Mouse (Mus musculus) gastrocnemius, adult 2 months (tissue): ENCODE measurements around the gene Zfp777. TPM values are rescaled to one million over a fixed set of nuclear protein-coding genes. Genes with fewer than 3 reads are reported as not detected.

ENCODE experiments used
- DNase-seq: peaks from one replicate; pipeline ENCODE4 v3.0.0; 2022
- H3K27ac ChIP-seq: fragments of 200-600 bp; 2 replicates; pipeline ENCODE4 v1.8.1; 2022; ENCODE audit warnings: mild to moderate bottlenecking
- H3K4me3 ChIP-seq: fragments of 200-600 bp; 2 replicates; pipeline ENCODE4 v1.8.1; 2022; ENCODE audit warnings: mild to moderate bottlenecking, moderate library complexity
- CTCF ChIP-seq: fragments of 200-600 bp; IDR thresholded peaks from 2 replicates; pipeline ENCODE4 v1.8.1; 2022; ENCODE audit warnings: antibody characterized with exemption, mild to moderate bottlenecking, moderate library complexity
- intact Hi-C: fragments of 180-260 bp; cut with DNase I; formaldehyde crosslinking; loops from one replicate; pipeline ENCODE4 v1.15.1; 2025
- long read RNA-seq, 2 experiments: library from polyadenylated mRNA; stranded (forward); transcript quantifications; one replicate each; pipeline ENCODE4 v2.0.0; 2021
- total RNA-seq, 2 experiments: library from RNA; stranded (reverse); gene quantifications; 2 replicates each; pipeline ENCODE4 v1.2.3; 2021

Gene Zfp777
- total RNA-seq = 10 to 100 TPM; 18.3 to 20.4 TPM
- long read RNA-seq, experiment 1, transcript Zfp777-202 (6 exons, 3,111 nt) = major isoform, 14 of 27 reads
- long read RNA-seq, experiment 1, partial matches to known transcripts = 1 of 27 reads
- long read RNA-seq, experiment 1, other reads (novel, unspliced or antisense) = 11 of 27 reads
- long read RNA-seq, experiment 2, transcript Zfp777-202 (6 exons, 3,111 nt) = major isoform, 25 of 45 reads
- long read RNA-seq, experiment 2, partial matches to known transcripts = 3 of 45 reads
- long read RNA-seq, experiment 2, other reads (novel, unspliced or antisense) = 17 of 45 reads

DNA sequence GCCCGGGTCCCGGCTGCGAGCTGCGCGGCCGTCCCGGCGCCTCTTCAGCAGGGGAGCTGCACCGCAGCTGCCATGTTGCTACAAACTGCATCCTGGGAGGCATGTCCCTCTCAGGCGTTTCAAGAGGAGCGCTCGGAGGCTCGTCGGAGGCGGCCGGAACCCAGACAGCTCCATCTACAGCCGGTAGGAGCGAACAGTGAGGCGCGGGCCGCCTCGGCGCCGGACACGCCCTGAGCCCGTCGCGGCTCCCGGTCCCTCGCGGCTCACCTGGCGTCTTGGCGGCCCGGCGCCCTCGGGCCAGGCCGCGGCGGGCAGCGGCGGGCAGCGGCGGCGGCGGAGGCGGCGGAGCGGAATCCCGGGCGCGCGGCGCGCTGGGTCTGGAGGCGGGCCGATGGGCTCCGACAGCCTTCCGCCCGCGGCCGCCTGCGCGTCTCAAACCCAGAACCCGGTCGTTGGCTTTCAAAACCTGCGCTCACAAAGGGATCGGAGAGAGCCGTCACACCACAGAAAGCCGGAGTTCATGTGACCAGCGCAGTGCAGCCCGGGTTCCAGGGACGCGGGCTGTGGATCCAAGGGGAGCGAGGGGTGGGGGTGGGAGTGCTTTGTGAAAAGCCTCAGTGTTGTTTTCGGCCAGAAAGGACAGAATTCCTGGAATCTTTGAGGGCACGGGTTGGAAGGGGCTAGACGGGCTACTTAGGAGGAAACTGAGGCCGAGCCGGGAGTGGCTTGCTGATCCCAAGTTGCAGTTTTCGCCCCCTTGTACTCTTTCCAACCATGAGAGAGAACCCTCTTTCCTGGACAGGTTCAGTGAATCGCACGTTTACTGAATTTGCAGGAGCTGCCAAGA lies at the start of gene Zfp777:
Gene Zfp777, minus strand, starts transcription at position 486 of the 847 bp plus-strand sequence.
- peak within 1 kb of the TSS; percentile 84 for H3K27ac ChIP-seq
- intact Hi-C loops = no loop called here
- H3K4me3 ChIP-seq = peak within 1 kb of the TSS; percentile 87
- peak; percentile 90 for DNase-seq
- TF ChIP-seq CTCF = peak; percentile 72

GRCm38 (mm10) chr6:48086957-48087715 lies 38.4 kb upstream of the Zfp777 start:
- peak overlapping the region; percentile 90 for H3K4me3 ChIP-seq
- no peak overlapping the region for H3K27ac ChIP-seq
- DNase-seq = no peak
- TF ChIP-seq CTCF = 0 out of 2 replicates have a peak, but pooled peaks have one; percentile 15
- intact Hi-C loops = loop anchor here (5.0 to 10.0 kb wide), 3 partner anchors 70 to 308 kb away; partner anchors contain the start of genes Krba1 and Zfp398

GRCm38 (mm10) chr6:48086471-48086878 lies 37.8 kb upstream of the Zfp777 start, which contains the start of gene Zfp746:
Gene Zfp746, minus strand, starts transcription at chr6:48086593.
- peak; percentile 92 for TF ChIP-seq CTCF
- H3K4me3 ChIP-seq = peak within 1 kb of the TSS; percentile 90
- DNase-seq = peak; percentile 96
- intact Hi-C loops = loop anchor here (5.0 to 10.0 kb wide), 3 partner anchors 69 to 308 kb away; partner anchors contain the start of genes Krba1 and Zfp398
- peak within 1 kb of the TSS; percentile 91 for H3K27ac ChIP-seq

DNA sequence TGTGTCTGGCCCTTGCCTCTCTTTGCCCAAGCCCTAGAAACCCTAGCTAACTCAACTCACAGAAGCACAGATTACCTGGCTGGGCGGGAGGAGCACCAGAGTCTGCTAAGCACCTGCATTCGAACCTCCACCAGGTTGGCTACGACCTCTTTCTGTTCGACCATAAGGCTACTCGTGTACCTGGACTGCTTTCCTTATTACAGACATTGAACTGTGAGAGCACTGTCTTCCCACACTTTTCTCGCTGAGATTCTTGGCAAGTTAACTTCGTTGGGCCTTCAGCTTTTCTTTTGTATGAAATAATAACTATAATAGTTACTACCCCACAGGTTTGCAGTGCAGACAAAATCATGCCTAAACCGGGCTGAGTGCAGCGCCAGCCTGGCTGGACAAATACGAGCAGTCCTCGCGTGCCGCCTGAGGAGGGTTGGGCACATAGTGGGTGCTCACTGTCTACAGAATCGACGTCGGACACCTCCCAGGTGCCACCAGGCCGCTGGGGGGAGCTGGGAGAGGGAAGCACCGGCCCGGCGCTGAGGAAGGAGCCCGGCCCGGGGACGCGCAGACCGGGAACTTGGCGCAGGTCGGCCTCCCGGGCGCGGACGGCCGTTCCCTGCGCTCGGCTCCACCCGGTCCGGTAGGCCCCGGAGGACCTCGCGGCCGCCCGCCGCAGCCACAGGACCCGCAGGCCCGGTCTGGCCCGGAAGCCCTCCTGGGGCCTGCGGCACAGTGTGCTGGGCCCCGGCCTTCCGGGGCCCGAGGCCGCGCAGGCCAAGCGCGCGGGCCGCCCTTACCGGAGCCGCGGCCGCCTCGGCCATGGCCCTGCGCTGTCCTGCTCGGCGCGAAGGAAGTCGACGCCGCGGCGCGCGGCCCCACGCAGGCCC lies 37.1 kb upstream of the Zfp777 start:
- intact Hi-C loops = loop anchor here (5.0 to 10.0 kb wide), 3 partner anchors 68 to 309 kb away; partner anchors contain the start of genes Krba1 and Zfp398
- peak; percentile 84 for DNase-seq
- peak; percentile 49 for TF ChIP-seq CTCF
- H3K4me3 ChIP-seq = peak overlapping the region; percentile 90
- peak overlapping the region; percentile 91 for H3K27ac ChIP-seq

DNA sequence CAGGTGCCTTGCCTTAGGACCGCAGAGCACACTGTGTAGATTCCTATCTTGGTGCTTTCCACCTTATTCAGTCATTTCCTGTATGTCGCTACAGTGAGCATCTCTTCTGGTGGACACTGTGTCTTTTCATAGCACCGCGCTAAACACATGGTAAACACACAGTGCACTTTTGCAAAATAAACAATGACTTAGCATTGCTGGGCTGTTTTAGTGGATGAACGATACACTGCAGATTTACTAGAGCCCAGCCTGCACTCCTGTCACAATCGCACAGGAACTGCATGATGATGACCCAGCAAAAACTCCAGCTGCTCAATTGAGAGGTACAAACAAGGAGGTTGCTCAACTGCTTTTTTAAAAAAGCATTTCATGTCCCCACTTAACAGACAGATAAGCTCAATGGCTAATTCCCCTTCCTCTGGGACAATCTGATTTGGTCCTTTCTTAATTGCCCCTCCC lies 35.1 kb upstream of the Zfp777 start:
- DNase-seq = no peak
- Histone ChIP-seq H3K27ac (no peak overlapping the region), H3K4me3 (no peak overlapping the region)
- TF ChIP-seq CTCF = no peak
- intact Hi-C loops = loop anchor here (5.0 to 10.0 kb wide), 2 partner anchors 56 to 311 kb away; partner anchors contain the start of gene Krba1

DNA sequence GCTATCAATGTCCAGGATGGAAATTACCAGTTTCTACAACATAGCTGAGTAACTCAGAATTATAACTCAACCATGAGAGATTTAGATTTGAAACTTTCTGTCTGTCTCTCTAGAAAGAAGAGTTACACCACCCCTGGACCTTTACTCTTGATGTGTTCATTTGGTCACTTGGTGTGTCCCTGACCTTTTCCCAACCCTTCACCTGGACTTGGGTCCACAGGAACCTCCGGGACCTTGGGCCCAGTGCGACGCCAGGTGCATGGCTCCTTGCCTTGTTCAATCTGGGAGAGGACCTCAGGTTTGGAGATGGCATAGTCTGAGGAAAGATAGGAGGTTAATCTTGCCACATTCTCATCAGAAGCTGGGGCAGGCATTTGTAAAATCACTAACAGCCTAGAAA lies 33.2 kb upstream of the Zfp777 start:
- no peak for TF ChIP-seq CTCF
- DNase-seq = no peak
- H3K27ac ChIP-seq = peak overlapping the region; percentile 44; the same call in 1 of the 2 replicates
- no peak overlapping the region for H3K4me3 ChIP-seq
- intact Hi-C loops = loop anchor here (5.0 to 10.0 kb wide), 2 partner anchors 55 to 313 kb away; partner anchors contain the start of gene Krba1

DNA sequence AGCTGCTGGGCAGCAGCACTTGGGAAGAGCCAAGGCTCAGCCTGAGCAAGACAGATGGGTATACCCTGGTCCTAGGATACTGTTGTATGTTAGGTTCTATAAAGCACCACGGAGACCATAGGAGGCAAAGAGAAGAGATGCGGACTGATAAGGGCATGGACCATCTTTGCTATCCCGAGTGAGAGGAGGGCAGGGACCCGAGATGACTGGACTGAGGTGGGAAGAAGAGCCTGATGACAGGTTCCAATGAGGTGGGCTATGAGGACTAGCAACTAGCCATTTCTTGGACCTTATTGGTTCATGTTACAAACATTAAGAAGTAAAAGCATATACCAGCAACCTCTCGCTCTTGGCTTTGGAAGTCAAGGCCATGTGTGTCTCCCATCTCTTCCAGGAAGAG lies 32.3 kb upstream of the Zfp777 start:
- H3K4me3 ChIP-seq = no peak overlapping the region
- no peak for TF ChIP-seq CTCF
- DNase-seq = no peak
- peak overlapping the region; percentile 44; the same call in 1 of the 2 replicates for H3K27ac ChIP-seq
- intact Hi-C loops = loop anchor here (5.0 to 10.0 kb wide), 2 partner anchors 54 to 314 kb away; partner anchors contain the start of gene Krba1

- Histone ChIP-seq H3K27ac (peak overlapping the region; percentile 61), H3K4me3 (peak overlapping the region; percentile 50)
- intact Hi-C loops = no loop called here
- DNase-seq = no peak
- TF ChIP-seq CTCF = no peak
These were observed 24.6 kb upstream of the Zfp777 start for GRCm38 (mm10) chr6:48073316-48073715.

DNA sequence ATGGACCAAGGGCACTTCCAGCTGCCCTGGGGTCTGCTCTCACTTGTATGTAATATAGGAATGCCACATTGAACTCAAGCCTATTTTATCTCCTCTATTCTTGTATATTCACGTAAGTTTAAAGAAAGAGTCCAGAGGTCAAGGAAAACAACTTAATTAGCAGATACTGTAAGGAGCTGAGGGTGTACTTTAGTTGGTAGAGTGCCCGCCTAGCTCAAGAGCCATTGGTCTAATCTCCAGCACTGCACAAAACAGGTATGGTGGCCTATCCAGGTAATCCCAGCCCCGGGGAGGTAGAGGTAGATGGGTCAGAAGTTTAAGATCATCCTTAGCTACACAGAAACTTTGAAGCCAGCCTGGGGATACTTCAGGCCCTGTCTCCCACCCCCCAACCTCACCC lies 18.8 kb upstream of the Zfp777 start:
- intact Hi-C loops = no loop called here
- DNase-seq = no peak
- no peak for TF ChIP-seq CTCF
- no peak overlapping the region for H3K27ac ChIP-seq
- H3K4me3 ChIP-seq = no peak overlapping the region

GRCm38 (mm10) chr6:48065587-48066075 lies 16.9 kb upstream of the Zfp777 start:
- intact Hi-C loops = no loop called here
- TF ChIP-seq CTCF = no peak
- no peak overlapping the region for H3K27ac ChIP-seq
- H3K4me3 ChIP-seq = no peak overlapping the region
- DNase-seq = no peak

GRCm38 (mm10) chr6:48064451-48064850 lies 15.7 kb upstream of the Zfp777 start:
- TF ChIP-seq CTCF = no peak
- intact Hi-C loops = no loop called here

More at GRCm38 (mm10) chr6:48064451-48064850, 15.7 kb upstream of the Zfp777 start:
- no peak for DNase-seq
- Histone ChIP-seq H3K4me3 (no peak overlapping the region), H3K27ac (no peak overlapping the region)
